Comparison of ENCODE assay signal across 8 mouse cellular contexts in the genomic region with DNA sequence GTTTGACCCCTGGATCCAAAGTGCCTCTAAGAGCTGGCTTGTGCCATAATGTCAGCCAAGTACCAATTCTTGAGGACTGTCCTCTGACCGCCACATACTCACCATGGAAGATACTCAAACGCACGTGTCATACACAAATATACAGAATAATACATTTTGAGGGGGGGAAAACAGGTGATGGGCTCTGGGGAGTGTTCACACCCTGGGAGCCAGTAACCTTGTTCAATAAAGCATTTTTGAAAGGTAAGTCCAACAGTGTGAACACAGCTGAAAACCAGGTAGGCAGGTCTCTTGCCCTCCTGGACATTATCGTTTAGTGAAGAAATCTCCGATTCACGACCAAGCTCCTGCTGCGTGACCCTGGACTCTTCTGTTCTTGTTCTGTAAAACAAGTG. TPM values are rescaled to one million over a fixed set of nuclear protein-coding genes. Genes with fewer than 3 reads are reported as not detected.
A peak's percentile ranks its signal among the peaks of the same experiment; 100 is the strongest.
DNase-seq lines count a peak whose midpoint lies in the region; ATAC-seq and TF ChIP-seq lines count a peak whose summit lies in the region.

No protein-coding gene starts in this region.

- TF ChIP-seq CTCF in cerebellum, adult 2 months (IDR thresholded peaks at IDR 0.05; ENCODE audit: borderline replicate concordance, insufficient read depth, low read depth, low read length): no peak

- no peak for DNase-seq in cerebellum, adult 2 months
- DNase-seq in cerebellum, adult 9-11 months: no peak
- no peak for DNase-seq in embryonic facial prominence, embryonic 10.5 days (ENCODE audit: low spot score)
- DNase-seq in hindbrain, embryonic 14.5 days (ENCODE audit: low spot score): no peak
- no peak for DNase-seq in midbrain, embryonic 10.5 days (ENCODE audit: low spot score)
- DNase-seq in cerebellum, postnatal 36 days: no peak
- no peak for DNase-seq in spleen, adult 18-20 months

- ATAC-seq in hindbrain, embryonic 14.5 days (ENCODE audit: low FRiP score): 0 out of 2 replicates have a peak, but pooled peaks have one; percentile 4
- ATAC-seq in inflammation-experienced regulatory T-cells, adult 6 months: no peak

- 36% methylated on average over 7 of the region's 7 CpGs for WGBS in cerebellum, adult 2 months
- WGBS in embryonic facial prominence, embryonic 10.5 days: 36% methylated on average over 7 of the region's 7 CpGs
- WGBS in hindbrain, embryonic 14.5 days: 40% methylated on average over 7 of the region's 7 CpGs
- WGBS in midbrain, embryonic 10.5 days: 37% methylated on average over 7 of the region's 7 CpGs

- H3K9me3 ChIP-seq in embryonic facial prominence, embryonic 10.5 days: no peaks in the 10 kb centered on the region
- H3K9me3 ChIP-seq in hindbrain, embryonic 14.5 days (ENCODE audit: control insufficient read depth, low read length): no peaks in the 10 kb centered on the region
- H3K9me3 ChIP-seq in midbrain, embryonic 10.5 days (replicated peaks): no peaks in the 10 kb centered on the region

- peaks cover 4% of the 10 kb centered on the region for H3K4me1 ChIP-seq in cerebellum, adult 2 months (ENCODE audit: control insufficient read depth, insufficient read depth, low read length)
- peaks cover 9% of the 10 kb centered on the region for H3K4me1 ChIP-seq in embryonic facial prominence, embryonic 10.5 days
- peaks cover 13% of the 10 kb centered on the region for H3K4me1 ChIP-seq in hindbrain, embryonic 14.5 days (replicated peaks; ENCODE audit: control insufficient read depth, insufficient read depth, low read length)
- H3K4me1 ChIP-seq in midbrain, embryonic 10.5 days: peaks cover 15% of the 10 kb centered on the region

- no peak overlapping the region for H3K27ac ChIP-seq in cerebellum, adult 2 months (ENCODE audit: insufficient read depth, low read length)
- H3K27ac ChIP-seq in embryonic facial prominence, embryonic 10.5 days (replicated peaks): no peak overlapping the region; the same call in 1 of the 2 replicates
- no peak overlapping the region for H3K27ac ChIP-seq in hindbrain, embryonic 14.5 days
- H3K27ac ChIP-seq in midbrain, embryonic 10.5 days (replicated peaks): no peak overlapping the region; the same call in 1 of the 2 replicates

- no peak overlapping the region for H3K9ac ChIP-seq in hindbrain, embryonic 14.5 days

- TF ChIP-seq POLR2A in cerebellum, adult 2 months (IDR thresholded peaks at IDR 0.05; ENCODE audit: borderline replicate concordance, insufficient read depth, low read length): no peak

- H3K4me2 ChIP-seq in hindbrain, embryonic 14.5 days (replicated peaks): no peak overlapping the region

- peaks cover 15% of the 10 kb centered on the region for H3K36me3 ChIP-seq in embryonic facial prominence, embryonic 10.5 days (replicated peaks)
- no peaks in the 10 kb centered on the region for H3K36me3 ChIP-seq in hindbrain, embryonic 14.5 days (replicated peaks; ENCODE audit: control insufficient read depth, insufficient read depth)
- H3K36me3 ChIP-seq in midbrain, embryonic 10.5 days: peaks cover 11% of the 10 kb centered on the region; the same call in 1 of the 2 replicates

- peak overlapping the region; percentile 67 for H3K4me3 ChIP-seq in cerebellum, adult 2 months (replicated peaks; ENCODE audit: insufficient read depth, low read depth, low read length)
- H3K4me3 ChIP-seq in embryonic facial prominence, embryonic 10.5 days: peak overlapping the region; percentile 97
- peak overlapping the region; percentile 97; the same call in 1 of the 2 replicates for H3K4me3 ChIP-seq in hindbrain, embryonic 14.5 days (replicated peaks; ENCODE audit: low read length)
- H3K4me3 ChIP-seq in midbrain, embryonic 10.5 days: peak overlapping the region; percentile 84; the same call in 1 of the 2 replicates

- H3K27me3 ChIP-seq in cerebellum, adult 2 months (ENCODE audit: control insufficient read depth, insufficient read depth, low read length): no peaks in the 10 kb centered on the region
- no peaks in the 10 kb centered on the region for H3K27me3 ChIP-seq in embryonic facial prominence, embryonic 10.5 days (replicated peaks; ENCODE audit: low read depth, poor library complexity, severe bottlenecking)
- H3K27me3 ChIP-seq in hindbrain, embryonic 14.5 days (ENCODE audit: control insufficient read depth, insufficient read depth, low read length): no peaks in the 10 kb centered on the region
- H3K27me3 ChIP-seq in midbrain, embryonic 10.5 days (ENCODE audit: low read depth, poor library complexity, severe bottlenecking): no peaks in the 10 kb centered on the region

RNA-seq across cellular contexts. Expression of gene Rhot1, which starts 0.4 kb away (rescaled TPM):
- polyA plus RNA-seq in cerebellum, adult 2 months (2012; rRNA removed): 59.2 and 60.6 TPM in 2 replicates
- polyA plus RNA-seq in embryonic facial prominence, embryonic 10.5 days (2016; fragmentation: Nextera tagmentation; extraction: Ambion mirVana): 50.0 and 53.1 TPM in 2 replicates
- polyA plus RNA-seq in hindbrain, embryonic 14.5 days (2014; fragmentation: Nextera tagmentation; extraction: Ambion mirVana): 79.0 and 90.3 TPM in 2 replicates
- 56.2 and 56.9 TPM in 2 replicates for polyA plus RNA-seq in midbrain, embryonic 10.5 days (2016; fragmentation: Nextera tagmentation; extraction: Ambion mirVana)
- polyA plus RNA-seq in inflammation-experienced regulatory T-cells, adult 6 months (2017; shearing (Covaris generic)): 10 to 100 TPM; 20.6 to 30.8 (median 29.8) TPM

RNA-seq across cellular contexts. Expression of gene Rnf135, which starts 24.8 kb away (rescaled TPM):
- 5.6 and 6.1 TPM in 2 replicates for polyA plus RNA-seq in cerebellum, adult 2 months (2012; rRNA removed)
- polyA plus RNA-seq in embryonic facial prominence, embryonic 10.5 days (2016; fragmentation: Nextera tagmentation; extraction: Ambion mirVana): 5.4 and 6.5 TPM in 2 replicates
- polyA plus RNA-seq in hindbrain, embryonic 14.5 days (2014; fragmentation: Nextera tagmentation; extraction: Ambion mirVana): 3.4 and 3.7 TPM in 2 replicates
- polyA plus RNA-seq in midbrain, embryonic 10.5 days (2016; fragmentation: Nextera tagmentation; extraction: Ambion mirVana): 3.8 and 5.0 TPM in 2 replicates
- polyA plus RNA-seq in inflammation-experienced regulatory T-cells, adult 6 months (2017; shearing (Covaris generic)): 10 to 100 TPM; 10.2 to 12.1 (median 11.1) TPM

RNA-seq across cellular contexts. Expression of gene Adap2, which starts 54.6 kb away (rescaled TPM):
- polyA plus RNA-seq in cerebellum, adult 2 months (2012; rRNA removed): 3.7 and 4.1 TPM in 2 replicates
- polyA plus RNA-seq in embryonic facial prominence, embryonic 10.5 days (2016; fragmentation: Nextera tagmentation; extraction: Ambion mirVana): 0.64 and 0.69 TPM in 2 replicates
- polyA plus RNA-seq in hindbrain, embryonic 14.5 days (2014; fragmentation: Nextera tagmentation; extraction: Ambion mirVana): 3.4 and 3.6 TPM in 2 replicates
- polyA plus RNA-seq in midbrain, embryonic 10.5 days (2016; fragmentation: Nextera tagmentation; extraction: Ambion mirVana): 0.77 and 1.9 TPM in 2 replicates
- under 1 TPM in 1 of 3 experiments, not detected in 2; 0.47 TPM for polyA plus RNA-seq in inflammation-experienced regulatory T-cells, adult 6 months (2017; shearing (Covaris generic))
